Mouse (Mus musculus) left cerebral cortex, postnatal 25 days (tissue): Measurements from ENCODE around the gene Gm43064. TPM values are rescaled to one million over a fixed set of nuclear protein-coding genes. Genes with fewer than 3 reads are reported as not detected.

Source experiments
- DNase-seq, 2 experiments: peaks; one replicate each; pipeline ENCODE4 v3.0.0; 2022; ENCODE audit warnings: low spot score in 2 of 2, mixed read lengths in 1 of 2
- intact Hi-C: fragments of 180-260 bp; cut with DNase I; formaldehyde crosslinking; loops from one replicate; pipeline ENCODE4 v1.15.1; 2025
- total RNA-seq, 2 experiments: library from RNA; stranded (reverse); gene quantifications; 2 replicates each; pipeline ENCODE4 v1.2.3; 2021

The Gm43064 gene
- total RNA-seq, 2 experiments from 2014 or later: 0.16 to 0.32 TPM

GRCm38 (mm10) chr3:103850644-103851363 lies 41.4 kb downstream of the Gm43064 start:
- intact Hi-C loops: no loop called here

GRCm38 (mm10) chr3:103851481-103851880 lies 42.1 kb downstream of the Gm43064 start:
- intact Hi-C loops: no loop called here
- no peak for DNase-seq

More at GRCm38 (mm10) chr3:103850644-103851363, 41.4 kb downstream of the Gm43064 start:
- no peak for DNase-seq

GRCm38 (mm10) chr3:103851882-103852281 lies 42.5 kb downstream of the Gm43064 start:
- intact Hi-C loops: no loop called here
- no peak for DNase-seq

- intact Hi-C loops: no loop called here
- peak; percentile 24 to 32 for DNase-seq
These were observed 43.4 kb downstream of the Gm43064 start for GRCm38 (mm10) chr3:103852565-103853299.

DNA sequence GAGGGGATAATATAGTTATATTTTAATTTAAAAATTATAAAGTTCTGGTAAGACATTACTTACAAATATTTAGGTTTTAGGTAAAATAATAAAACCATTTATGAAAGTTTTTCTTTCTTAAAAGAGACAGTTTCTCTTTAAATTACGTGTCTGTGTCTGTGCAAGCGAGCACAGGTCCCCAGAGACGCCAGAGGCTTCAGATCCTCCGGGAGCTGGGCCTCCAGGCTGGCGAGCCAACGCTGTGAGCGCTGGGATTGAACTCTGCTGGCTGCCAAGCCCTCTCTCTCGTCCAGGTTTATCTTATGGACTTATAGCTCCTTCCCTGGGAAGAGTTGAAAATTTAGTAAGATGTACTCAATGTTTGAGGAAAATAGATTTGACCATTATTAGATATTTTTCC lies 44.4 kb downstream of the Gm43064 start:
- no peak for DNase-seq
- intact Hi-C loops: loop anchor here (2.0 kb wide), 1 partner anchor 31 kb away; no protein-coding TSS in a partner anchor

GRCm38 (mm10) chr3:103857036-103857805 lies 47.8 kb downstream of the Gm43064 start:
- intact Hi-C loops: no loop called here
- no peak for DNase-seq

GRCm38 (mm10) chr3:103857977-103858563 lies 48.7 kb downstream of the Gm43064 start:
- intact Hi-C loops: no loop called here
- DNase-seq: no peak

- no peak for DNase-seq
- intact Hi-C loops: no loop called here
These were observed 49.8 kb downstream of the Gm43064 start, which contains the start of gene Ptpn22 for GRCm38 (mm10) chr3:103858881-103859801. TSS of gene Ptpn22 (plus strand) at chr3:103859795.

- no peak for DNase-seq
These were observed 50.5 kb downstream of the Gm43064 start for GRCm38 (mm10) chr3:103859851-103860391.

GRCm38 (mm10) chr3:103862721-103863220 lies 53.4 kb downstream of the Gm43064 start:
- intact Hi-C loops: no loop called here
- DNase-seq: no peak

More at GRCm38 (mm10) chr3:103859851-103860391, 50.5 kb downstream of the Gm43064 start:
- intact Hi-C loops: no loop called here

DNA sequence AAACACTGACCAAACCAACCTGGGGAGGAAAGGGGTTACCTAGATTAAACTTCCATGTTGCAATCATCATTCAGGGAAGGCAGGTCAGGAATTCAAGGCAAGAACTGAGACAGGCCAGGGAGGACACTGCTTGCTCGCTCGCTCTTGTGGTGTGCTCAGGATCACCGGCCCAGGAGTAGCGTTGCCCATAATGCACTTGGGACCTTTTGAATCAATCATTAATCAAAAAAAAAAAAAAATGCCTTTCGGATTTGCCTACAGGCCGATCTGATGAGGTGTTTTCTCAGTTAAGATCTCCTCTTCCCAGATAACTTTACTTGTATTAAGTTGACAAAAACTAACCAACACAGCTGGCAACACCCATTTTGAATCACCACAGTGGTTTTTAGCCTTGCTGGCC lies 54.8 kb downstream of the Gm43064 start:
- no peak for DNase-seq
- intact Hi-C loops: no loop called here

DNA sequence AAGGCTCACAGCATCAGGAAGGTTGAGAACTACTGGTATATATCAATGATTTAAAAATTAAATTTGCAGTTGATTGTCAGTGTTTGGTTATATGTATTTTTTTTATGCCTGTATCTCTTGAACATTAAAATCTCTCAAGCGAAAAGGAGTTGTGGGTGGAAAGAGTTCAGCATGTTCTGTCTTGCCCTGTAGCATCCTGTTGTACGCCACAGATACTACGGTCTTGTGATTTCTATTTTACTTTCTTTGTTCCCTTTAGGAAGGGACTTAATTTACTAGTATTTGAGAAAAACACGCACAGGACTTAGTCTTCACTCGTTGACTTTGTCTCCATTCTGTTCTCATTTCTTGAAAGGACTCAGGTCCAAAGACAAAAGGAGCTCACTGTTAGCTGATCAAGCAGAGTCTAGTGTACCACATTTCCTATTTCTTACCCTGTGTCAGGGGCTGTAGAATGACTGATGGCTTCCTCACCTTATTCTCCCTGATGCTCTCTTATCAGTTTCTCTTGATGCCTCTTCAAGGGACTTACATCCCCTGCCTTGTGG lies 58.1 kb downstream of the Gm43064 start:
- DNase-seq: no peak
- intact Hi-C loops: no loop called here

DNA sequence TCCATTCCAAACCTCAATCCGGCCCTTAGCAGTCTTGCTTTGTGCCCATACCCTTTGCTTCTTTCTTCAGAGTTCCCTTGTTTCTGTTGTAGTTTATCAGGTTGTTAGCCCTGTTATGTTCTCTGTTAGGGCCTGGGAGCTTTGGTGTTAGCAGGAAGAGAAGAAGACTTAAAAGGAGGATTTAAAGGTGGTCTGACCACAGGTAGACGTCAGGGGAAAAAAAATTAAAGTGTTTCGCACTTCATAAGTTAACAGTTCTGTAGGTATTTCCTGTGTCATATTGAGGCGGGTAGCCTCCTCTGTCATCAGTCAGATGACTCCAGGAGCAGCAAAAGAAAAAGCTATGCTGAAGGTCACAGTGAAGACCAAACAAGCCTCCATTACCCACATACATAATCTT lies 58.6 kb downstream of the Gm43064 start:
- intact Hi-C loops: no loop called here

GRCm38 (mm10) chr3:103872663-103873098 lies 63.3 kb downstream of the Gm43064 start:
- intact Hi-C loops: no loop called here
- peak in 1 of 2 experiments; percentile 14 for DNase-seq

More for the DNA sequence above, 58.6 kb downstream of the Gm43064 start:
- DNase-seq: no peak

DNA sequence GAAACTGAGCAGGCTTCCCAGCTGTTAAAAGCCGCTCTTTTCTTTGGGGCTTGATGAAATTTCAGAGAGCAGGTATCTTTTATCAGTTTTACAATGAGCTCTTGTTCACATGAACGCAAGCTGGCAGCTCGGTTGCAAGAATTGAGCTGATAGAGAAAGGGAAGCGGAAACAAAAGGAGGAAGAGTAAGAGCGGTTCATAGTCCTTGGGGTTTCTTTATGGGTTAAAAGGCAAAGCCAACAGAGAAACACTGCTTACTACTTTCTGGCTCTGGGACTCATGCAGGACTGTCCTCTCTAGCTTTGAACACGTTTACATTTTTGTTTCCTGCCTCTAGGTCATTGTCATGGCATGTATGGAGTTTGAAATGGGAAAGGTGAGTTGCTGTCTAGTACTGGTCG lies 65.0 kb downstream of the Gm43064 start:
- DNase-seq: no peak
- intact Hi-C loops: no loop called here

- intact Hi-C loops: loop anchor here (2.0 to 10.0 kb wide), 3 partner anchors 31 to 491 kb away; partner anchors contain the start of gene Bcl2l15
These were observed 76.6 kb downstream of the Gm43064 start for GRCm38 (mm10) chr3:103885946-103886345.

GRCm38 (mm10) chr3:103887581-103887980 lies 78.2 kb downstream of the Gm43064 start:
- intact Hi-C loops: loop anchor here (1.0 to 10.0 kb wide), 3 partner anchors 55 to 493 kb away; partner anchors contain the start of genes Ap4b1, Bcl2l15, Dclre1b and Gm43064
- DNase-seq: peak; percentile 61 to 62

More at GRCm38 (mm10) chr3:103885946-103886345, 76.6 kb downstream of the Gm43064 start:
- DNase-seq: peak in 1 of 2 experiments; percentile 8
